Mouse (Mus musculus): ENCODE measurements around the gene Faap100. TPM values are rescaled to one million over a fixed set of nuclear protein-coding genes. Genes with fewer than 3 reads are reported as not detected.
A peak's percentile ranks its signal among the peaks of the same experiment; 100 is the strongest.

Gene Faap100
- polyA plus RNA-seq, 1 experiment from 2014 or later = 45.9 TPM

DNA sequence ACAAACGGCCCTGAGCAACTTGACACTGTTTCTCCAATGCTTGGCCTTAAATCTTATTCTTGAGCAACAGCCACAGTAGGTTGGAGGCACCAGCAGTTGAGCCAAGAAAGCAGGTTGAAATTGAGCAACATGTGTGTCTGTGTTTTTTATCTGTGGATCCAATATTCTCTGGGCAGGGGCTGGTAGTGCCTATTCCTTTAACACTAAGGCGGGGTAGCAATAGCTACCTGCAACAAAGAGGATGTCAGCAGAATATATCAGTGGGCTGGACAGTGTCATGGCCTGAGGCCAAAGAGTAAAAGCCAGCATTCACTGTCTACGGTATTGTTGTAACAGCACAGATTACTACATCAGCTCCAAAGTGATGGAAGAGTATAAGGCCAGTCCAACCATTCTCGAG lies 17.1 kb upstream of the Faap100 start:
- Histone ChIP-seq H3K27ac (no peak overlapping the region), H3K36me3 (peaks cover 91% of the 10 kb centered on the region), H3K27me3 (ENCODE audit: insufficient read depth, poor library complexity, severe bottlenecking) (no peaks in the 10 kb centered on the region), H3K9me3 (no peaks in the 10 kb centered on the region), H3K4me3 (no peak overlapping the region), H3K4me1 (replicated peaks) (no peaks in the 10 kb centered on the region)
- no peak for DNase-seq (ENCODE audit: low spot score)
- WGBS = 89% methylated on average over 4 of the region's 4 CpGs

GRCm38 (mm10) chr11:120388580-120388979 lies 10.0 kb upstream of the Faap100 start:
- no peaks in the 10 kb centered on the region for H3K4me1 ChIP-seq (replicated peaks)
- H3K36me3 ChIP-seq = peaks cover 85% of the 10 kb centered on the region
- H3K9me3 ChIP-seq = no peaks in the 10 kb centered on the region
- H3K27me3 ChIP-seq (ENCODE audit: insufficient read depth, poor library complexity, severe bottlenecking) = no peaks in the 10 kb centered on the region
- H3K27ac ChIP-seq = no peak overlapping the region
- 94% methylated on average over 9 of the region's 9 CpGs for WGBS
- DNase-seq (ENCODE audit: low spot score) = no peak
- H3K4me3 ChIP-seq = no peak overlapping the region

DNA sequence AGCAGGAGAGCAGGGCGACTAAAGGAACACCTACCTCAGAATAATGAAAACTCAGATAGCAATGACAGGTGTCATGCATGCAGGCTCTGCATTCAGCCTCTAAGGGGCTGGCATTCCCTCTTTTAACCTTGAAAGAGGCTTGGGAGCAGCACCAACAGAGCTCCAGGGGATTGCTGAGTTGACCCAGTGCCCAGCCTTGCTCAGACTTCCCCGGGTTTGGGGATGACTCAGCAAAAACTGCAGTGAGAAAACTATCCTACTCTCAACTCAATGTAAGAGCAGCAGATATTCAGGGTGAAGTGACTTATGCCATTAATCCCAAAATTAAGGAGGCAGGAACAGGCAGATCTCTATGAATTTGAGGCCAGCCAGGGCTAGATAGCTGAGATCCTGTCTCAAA lies 8.6 kb upstream of the Faap100 start:
- no peaks in the 10 kb centered on the region for H3K4me1 ChIP-seq (replicated peaks)
- no peak overlapping the region for H3K4me3 ChIP-seq
- no peaks in the 10 kb centered on the region for H3K9me3 ChIP-seq
- peaks cover 85% of the 10 kb centered on the region for H3K36me3 ChIP-seq
- no peak overlapping the region for H3K27ac ChIP-seq
- WGBS = 83% methylated on average over 2 of the region's 2 CpGs
- H3K27me3 ChIP-seq (ENCODE audit: insufficient read depth, poor library complexity, severe bottlenecking) = no peaks in the 10 kb centered on the region
- DNase-seq (ENCODE audit: low spot score) = no peak

DNA sequence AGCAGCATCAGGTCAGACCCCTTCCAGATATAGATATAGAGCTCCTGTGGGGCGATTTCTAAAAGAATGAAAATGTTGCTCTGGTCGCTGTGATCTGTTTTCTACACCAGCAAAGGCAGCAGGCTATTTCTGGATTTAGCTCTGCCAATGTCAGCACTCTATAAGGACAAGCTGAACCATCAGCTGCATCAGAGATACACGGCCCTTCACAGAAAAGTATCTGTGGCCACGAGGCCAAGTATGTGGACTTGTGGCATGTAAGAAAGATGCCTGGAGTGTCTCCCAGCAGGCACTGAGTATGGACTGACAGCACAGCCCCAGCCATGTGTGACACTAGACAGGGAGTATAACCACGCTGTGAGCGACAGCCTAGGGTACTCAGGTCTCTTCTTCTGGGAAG lies 8.1 kb upstream of the Faap100 start:
- WGBS = 94% methylated on average over 6 of the region's 6 CpGs

GRCm38 (mm10) chr11:120382509-120382908 lies 3.9 kb upstream of the Faap100 start:
- H3K9me3 ChIP-seq = no peaks in the 10 kb centered on the region
- no peak overlapping the region for H3K27ac ChIP-seq
- no peaks in the 10 kb centered on the region for H3K27me3 ChIP-seq (ENCODE audit: insufficient read depth, poor library complexity, severe bottlenecking)
- peaks cover 75% of the 10 kb centered on the region for H3K36me3 ChIP-seq
- H3K4me3 ChIP-seq = no peak overlapping the region
- 92% methylated on average over 9 of the region's 9 CpGs for WGBS
- H3K4me1 ChIP-seq (replicated peaks) = peaks cover 19% of the 10 kb centered on the region
- no peak for DNase-seq (ENCODE audit: low spot score)

More for the DNA sequence above, 8.1 kb upstream of the Faap100 start:
- H3K36me3 ChIP-seq = peaks cover 85% of the 10 kb centered on the region
- no peak overlapping the region for H3K4me3 ChIP-seq
- H3K9me3 ChIP-seq = no peaks in the 10 kb centered on the region
- no peak for DNase-seq (ENCODE audit: low spot score)
- no peaks in the 10 kb centered on the region for H3K4me1 ChIP-seq (replicated peaks)
- no peaks in the 10 kb centered on the region for H3K27me3 ChIP-seq (ENCODE audit: insufficient read depth, poor library complexity, severe bottlenecking)
- H3K27ac ChIP-seq = no peak overlapping the region

- Histone ChIP-seq H3K9me3 (no peaks in the 10 kb centered on the region), H3K4me3 (no peak overlapping the region), H3K27me3 (ENCODE audit: insufficient read depth, poor library complexity, severe bottlenecking) (no peaks in the 10 kb centered on the region), H3K27ac (no peak overlapping the region), H3K36me3 (peaks cover 75% of the 10 kb centered on the region), H3K4me1 (replicated peaks) (peaks cover 30% of the 10 kb centered on the region)
- no peak for DNase-seq (ENCODE audit: low spot score)
- WGBS = 93% methylated on average over 4 of the region's 4 CpGs
These were observed 2.6 kb upstream of the Faap100 start for GRCm38 (mm10) chr11:120381157-120381556.

GRCm38 (mm10) chr11:120380271-120380670 lies 1.7 kb upstream of the Faap100 start:
- Histone ChIP-seq H3K4me3 (no peak overlapping the region), H3K27me3 (ENCODE audit: insufficient read depth, poor library complexity, severe bottlenecking) (no peaks in the 10 kb centered on the region), H3K27ac (no peak overlapping the region), H3K4me1 (replicated peaks) (peaks cover 30% of the 10 kb centered on the region), H3K9me3 (no peaks in the 10 kb centered on the region), H3K36me3 (peaks cover 75% of the 10 kb centered on the region)
- no peak for DNase-seq (ENCODE audit: low spot score)
- WGBS = 88% methylated on average over 3 of the region's 3 CpGs

DNA sequence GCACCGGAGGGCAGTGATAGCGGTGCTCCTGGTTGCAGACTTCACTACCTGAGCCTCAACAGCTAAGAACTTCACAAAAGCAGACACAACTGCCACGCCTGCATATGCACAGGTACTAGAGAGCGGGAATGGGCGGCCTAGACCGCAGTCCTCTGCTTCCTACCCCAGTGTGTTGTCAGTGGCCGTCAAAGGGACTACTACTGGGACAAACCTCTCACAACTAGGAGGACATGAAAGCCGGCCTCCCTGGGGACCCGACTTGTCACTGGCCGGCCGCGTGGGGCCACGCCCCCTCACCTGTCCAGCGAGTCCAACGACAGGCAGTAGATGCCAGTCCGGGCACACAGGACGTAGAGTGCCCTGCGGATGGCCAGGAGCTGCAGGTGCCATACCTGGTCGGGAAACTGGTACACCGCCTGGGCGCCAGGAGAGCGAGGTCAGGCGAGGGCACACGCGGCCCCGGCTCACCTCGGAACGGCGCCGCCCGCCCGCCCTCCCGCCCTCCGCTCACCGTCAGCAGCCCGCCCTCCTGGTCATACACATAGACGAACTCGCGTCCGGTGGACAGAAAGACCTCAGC lies 443 bp downstream of the Faap100 start:
- Histone ChIP-seq H3K36me3 (peaks cover 75% of the 10 kb centered on the region), H3K4me1 (replicated peaks) (peaks cover 30% of the 10 kb centered on the region), H3K27me3 (ENCODE audit: insufficient read depth, poor library complexity, severe bottlenecking) (no peaks in the 10 kb centered on the region), H3K4me3 (peak overlapping the region; percentile 70), H3K9me3 (no peaks in the 10 kb centered on the region), H3K27ac (peak overlapping the region; percentile 87)
- WGBS = 4% methylated on average over 39 of the region's 40 CpGs
- DNase-seq (ENCODE audit: low spot score) = peak; percentile 48

DNA sequence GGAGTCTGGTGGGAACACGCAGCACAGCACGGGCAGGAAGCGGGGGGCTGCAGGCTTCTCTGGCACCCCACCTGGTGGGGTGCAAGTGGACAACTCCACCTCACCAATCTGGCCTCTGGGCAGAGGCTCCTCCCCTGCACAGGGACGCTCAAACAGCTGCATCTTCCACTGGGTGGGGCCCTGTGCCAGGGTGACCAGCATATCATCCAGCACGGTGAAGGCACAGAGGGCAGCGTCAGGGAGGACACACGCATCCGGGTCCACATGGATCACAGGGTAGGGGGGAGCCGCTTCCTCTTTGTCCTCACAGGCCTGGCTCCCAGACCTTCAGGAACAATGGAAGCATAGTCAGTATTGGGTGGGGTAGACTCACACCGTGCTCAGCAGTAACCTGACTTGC lies 1.2 kb downstream of the Faap100 start:
- peak overlapping the region; percentile 70 for H3K4me3 ChIP-seq
- peak overlapping the region; percentile 87 for H3K27ac ChIP-seq
- 80% methylated on average over 10 of the region's 10 CpGs for WGBS
- no peak for DNase-seq (ENCODE audit: low spot score)
- H3K9me3 ChIP-seq = no peaks in the 10 kb centered on the region
- no peaks in the 10 kb centered on the region for H3K27me3 ChIP-seq (ENCODE audit: insufficient read depth, poor library complexity, severe bottlenecking)
- H3K4me1 ChIP-seq (replicated peaks) = peaks cover 30% of the 10 kb centered on the region
- peaks cover 75% of the 10 kb centered on the region for H3K36me3 ChIP-seq

GRCm38 (mm10) chr11:120376302-120377160 lies 2.0 kb downstream of the Faap100 start:
- peak overlapping the region; percentile 87; the same call in 1 of the 2 replicates for H3K27ac ChIP-seq
- peaks cover 75% of the 10 kb centered on the region for H3K36me3 ChIP-seq
- no peaks in the 10 kb centered on the region for H3K9me3 ChIP-seq
- peaks cover 30% of the 10 kb centered on the region for H3K4me1 ChIP-seq (replicated peaks)
- no peak for DNase-seq (ENCODE audit: low spot score)
- H3K4me3 ChIP-seq = peak overlapping the region; percentile 70; the same call in 1 of the 2 replicates
- H3K27me3 ChIP-seq (ENCODE audit: insufficient read depth, poor library complexity, severe bottlenecking) = no peaks in the 10 kb centered on the region
- 89% methylated on average over 17 of the region's 17 CpGs for WGBS

- Histone ChIP-seq H3K27me3 (ENCODE audit: insufficient read depth, poor library complexity, severe bottlenecking) (no peaks in the 10 kb centered on the region), H3K27ac (no peak overlapping the region), H3K36me3 (peaks cover 75% of the 10 kb centered on the region), H3K4me3 (no peak overlapping the region), H3K9me3 (no peaks in the 10 kb centered on the region), H3K4me1 (replicated peaks) (peaks cover 30% of the 10 kb centered on the region)
- 95% methylated on average over 10 of the region's 10 CpGs for WGBS
- no peak for DNase-seq (ENCODE audit: low spot score)
These were observed 3.2 kb downstream of the Faap100 start for GRCm38 (mm10) chr11:120375324-120375723.

DNA sequence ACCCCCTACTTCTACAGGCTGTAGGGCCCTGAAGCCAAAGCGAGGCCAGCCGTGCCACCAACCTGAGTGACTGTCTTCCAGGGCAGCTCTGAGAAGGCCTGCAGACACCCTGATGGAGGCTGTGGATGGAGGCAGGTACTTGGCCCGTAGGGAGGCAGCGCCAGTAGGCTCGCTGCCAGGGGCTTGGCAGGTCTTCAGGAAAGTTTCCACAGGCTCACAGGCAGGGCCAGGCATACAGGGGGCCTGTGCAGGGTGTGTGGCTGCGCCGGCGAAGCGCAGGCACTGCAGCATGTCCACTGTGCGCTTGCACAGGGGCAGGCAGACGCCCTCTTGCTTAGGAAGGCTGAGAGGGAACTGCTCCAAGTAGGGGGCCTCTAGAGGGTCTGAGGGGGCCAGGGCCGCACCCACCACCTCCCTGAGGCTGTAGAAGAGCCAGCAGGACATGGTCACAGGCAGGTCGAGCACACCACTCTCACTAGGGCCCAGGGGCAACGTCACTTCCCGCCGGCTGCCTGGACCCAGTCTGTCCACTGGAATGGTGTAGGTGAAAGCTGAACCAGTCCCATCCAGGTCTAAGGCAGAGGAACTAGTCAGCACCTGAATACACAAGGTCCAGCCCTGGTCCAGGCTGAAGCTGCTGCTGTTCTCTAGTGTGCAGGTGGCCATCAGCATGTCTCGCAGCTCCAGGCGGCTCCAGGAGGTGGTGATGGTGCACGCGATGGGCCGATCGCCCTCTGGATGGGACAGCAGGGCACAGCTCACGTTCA lies 4.6 kb downstream of the Faap100 start:
- 93% methylated on average over 23 of the region's 23 CpGs for WGBS
- Histone ChIP-seq H3K4me3 (no peak overlapping the region), H3K27ac (no peak overlapping the region)

DNA sequence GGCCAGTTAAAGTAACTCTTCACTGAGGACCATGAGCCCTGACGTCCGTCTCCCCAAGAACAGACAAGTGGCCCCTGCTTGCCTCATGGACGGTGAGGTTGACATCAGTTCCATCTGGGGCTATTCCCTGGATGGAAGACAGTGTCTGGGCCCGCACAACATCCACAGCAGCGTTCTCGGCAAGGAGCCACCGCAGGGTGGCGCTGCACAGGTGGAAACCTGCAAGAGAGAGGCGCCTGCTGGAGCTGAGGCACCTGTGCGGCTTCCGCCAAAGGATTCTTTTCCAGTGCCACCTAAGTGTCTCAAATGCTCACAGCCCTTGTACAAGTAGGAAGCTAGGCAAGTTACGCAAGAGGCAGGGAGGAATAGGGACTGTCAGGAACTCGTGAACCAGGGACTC lies 5.5 kb downstream of the Faap100 start:
- no peak overlapping the region for H3K27ac ChIP-seq
- 62% methylated on average over 13 of the region's 13 CpGs for WGBS
- H3K9me3 ChIP-seq = no peaks in the 10 kb centered on the region
- peaks cover 27% of the 10 kb centered on the region for H3K4me1 ChIP-seq (replicated peaks)
- H3K27me3 ChIP-seq (ENCODE audit: insufficient read depth, poor library complexity, severe bottlenecking) = no peaks in the 10 kb centered on the region
- peaks cover 93% of the 10 kb centered on the region for H3K36me3 ChIP-seq
- DNase-seq (ENCODE audit: low spot score) = no peak
- no peak overlapping the region for H3K4me3 ChIP-seq

More for the DNA sequence above, 4.6 kb downstream of the Faap100 start:
- peaks cover 83% of the 10 kb centered on the region for H3K36me3 ChIP-seq
- H3K27me3 ChIP-seq (ENCODE audit: insufficient read depth, poor library complexity, severe bottlenecking) = no peaks in the 10 kb centered on the region
- DNase-seq (ENCODE audit: low spot score) = no peak
- H3K4me1 ChIP-seq (replicated peaks) = peaks cover 32% of the 10 kb centered on the region
- no peaks in the 10 kb centered on the region for H3K9me3 ChIP-seq

Data from hindbrain, embryonic 10.5 days (tissue).